Mouse (Mus musculus) MEL (cell line): ENCODE measurements around the gene Ppp1r35. TPM values are rescaled to one million over a fixed set of nuclear protein-coding genes. Genes with fewer than 3 reads are reported as not detected.

Source experiments
- DNase-seq: peaks from one replicate; pipeline ENCODE4 v3.0.0; 2011; ENCODE audit warnings: low read depth, low spot score
- H3K27ac ChIP-seq: 2 replicates; pipeline ENCODE4 v1.5.1; 2012; ENCODE audit warnings: low read depth, mild to moderate bottlenecking, control low read depth, low read length, moderate library complexity; ENCODE audit not compliant: control insufficient read depth
- H3K27me3 ChIP-seq, 2 experiments: fragments of 150-350 bp in 1 of 2; sonication (generic) in 1 of 2; 2 replicates each; pipeline ENCODE4 v1.6.1; 2012; ENCODE audit warnings: low read length in 2 of 2, mild to moderate bottlenecking in 2 of 2, improper control_type of control experiment in 1 of 2, moderate library complexity in 1 of 2; ENCODE audit not compliant: insufficient read depth in 2 of 2, control insufficient read depth in 1 of 2
- H3K36me3 ChIP-seq, 2 experiments: 2 replicates each; pipeline ENCODE4 v1.6.1; 2012 to 2014; ENCODE audit warnings: low read length in 2 of 2, improper control_type of control experiment in 1 of 2, inconsistent platforms in 1 of 2, mild to moderate bottlenecking in 1 of 2; ENCODE audit not compliant: insufficient read depth in 2 of 2, control insufficient read depth in 1 of 2
- H3K4me1 ChIP-seq, 2 experiments: fragments of 150-350 bp in 1 of 2; sonication (generic) in 1 of 2; 2 replicates each; pipeline ENCODE4 v1.6.1; 2012; ENCODE audit warnings: low read length in 2 of 2, improper control_type of control experiment in 1 of 2, mild to moderate bottlenecking in 1 of 2; ENCODE audit not compliant: insufficient read depth in 2 of 2, control insufficient read depth in 1 of 2
- H3K4me3 ChIP-seq, 2 experiments: fragments of 150-350 bp in 1 of 2; sonication (generic) in 1 of 2; 2 replicates each; pipeline ENCODE4 v1.5.1; 2012; ENCODE audit warnings: low read depth in 2 of 2, low read length in 2 of 2, mild to moderate bottlenecking in 2 of 2, moderate library complexity in 2 of 2, control low read depth in 1 of 2, improper control_type of control experiment in 1 of 2; ENCODE audit not compliant: control insufficient read depth in 1 of 2, insufficient read depth in 1 of 2
- H3K79me2 ChIP-seq: 2 replicates; pipeline ENCODE4 v1.6.1; 2012; ENCODE audit warnings: mild to moderate bottlenecking, low read length, moderate library complexity; ENCODE audit not compliant: control insufficient read depth, poor library complexity, insufficient read depth
- H3K9ac ChIP-seq: 2 replicates; pipeline ENCODE4 v1.6.1; 2012; ENCODE audit warnings: low read depth, mild to moderate bottlenecking, control low read depth, low read length, moderate library complexity; ENCODE audit not compliant: control insufficient read depth, poor library complexity, severe bottlenecking
- H3K9me3 ChIP-seq: fragments of 150-350 bp; sonication (generic); replicated peaks from 2 replicates; pipeline ENCODE4 v1.6.1; 2012; ENCODE audit warnings: mild to moderate bottlenecking, low read length, improper control_type of control experiment, moderate library complexity; ENCODE audit not compliant: insufficient read depth
- BHLHE40 ChIP-seq: IDR thresholded peaks from 2 replicates; pipeline ENCODE4 v1.6.1; 2012; ENCODE audit warnings: low read depth, mild to moderate bottlenecking, inconsistent platforms, low read length, improper control_type of control experiment, borderline replicate concordance
- CHD1 ChIP-seq: IDR thresholded peaks from 2 replicates; pipeline ENCODE4 v1.6.1; 2012; ENCODE audit warnings: low read depth, mild to moderate bottlenecking, inconsistent platforms, low read length, improper control_type of control experiment
- CTCF ChIP-seq, 3 experiments: IDR thresholded peaks in 2 of 3; conservative IDR thresholded peaks in 1 of 3; 2 replicates each; pipeline ENCODE4 v1.5.1; 2011 to 2012; ENCODE audit warnings: low read length in 3 of 3, low read depth in 2 of 3, mild to moderate bottlenecking in 2 of 3, improper control_type of control experiment in 1 of 3, inconsistent platforms in 1 of 3, mixed read lengths in 1 of 3, moderate library complexity in 1 of 3; ENCODE audit not compliant: control insufficient read depth in 1 of 3, insufficient read depth in 1 of 3, poor library complexity in 1 of 3, severe bottlenecking in 1 of 3
- E2F4 ChIP-seq: IDR thresholded peaks from 2 replicates; pipeline ENCODE4 v1.6.1; 2011; ENCODE audit warnings: low read depth, low read length, improper control_type of control experiment, borderline replicate concordance
- ELF1 ChIP-seq: IDR thresholded peaks from 2 replicates; pipeline ENCODE4 v1.6.1; 2014; ENCODE audit warnings: low read depth, mild to moderate bottlenecking, inconsistent platforms, low read length, improper control_type of control experiment, moderate library complexity
- EP300 ChIP-seq, 2 experiments: IDR thresholded peaks; 2 replicates each; pipeline ENCODE4 v1.6.1; 2011; ENCODE audit warnings: improper control_type of control experiment in 2 of 2, low read length in 2 of 2, low read depth in 1 of 2, mild to moderate bottlenecking in 1 of 2
- ETS1 ChIP-seq: IDR thresholded peaks from 2 replicates; pipeline ENCODE4 v1.6.1; 2012; ENCODE audit warnings: low read depth, mild to moderate bottlenecking, inconsistent platforms, low read length, improper control_type of control experiment, moderate library complexity
- GABPA ChIP-seq: IDR thresholded peaks from 2 replicates; pipeline ENCODE4 v1.6.1; 2012; ENCODE audit warnings: low read depth, mild to moderate bottlenecking, inconsistent platforms, low read length, improper control_type of control experiment, moderate library complexity
- GATA1 ChIP-seq: IDR thresholded peaks from 2 replicates; pipeline ENCODE4 v1.6.1; 2011; ENCODE audit warnings: low read depth, low read length, improper control_type of control experiment
- HCFC1 ChIP-seq: IDR thresholded peaks from 2 replicates; pipeline ENCODE4 v1.6.1; 2012; ENCODE audit warnings: low read depth, mild to moderate bottlenecking, inconsistent platforms, low read length, improper control_type of control experiment, moderate library complexity
- JUND ChIP-seq: IDR thresholded peaks from 2 replicates; pipeline ENCODE4 v1.6.1; 2011; ENCODE audit warnings: low read depth, mild to moderate bottlenecking, improper control_type of control experiment, low read length
- KAT2A ChIP-seq: conservative IDR thresholded peaks from 2 replicates; pipeline ENCODE4 v1.6.1; 2012; ENCODE audit warnings: low read depth, low read length, improper control_type of control experiment, inconsistent platforms
- MAFK ChIP-seq: IDR thresholded peaks from 2 replicates; pipeline ENCODE4 v1.6.1; 2011; ENCODE audit warnings: low read depth, mild to moderate bottlenecking, low read length, improper control_type of control experiment, borderline replicate concordance
- MEF2A ChIP-seq: IDR thresholded peaks from 2 replicates; pipeline ENCODE4 v1.6.1; 2014; ENCODE audit warnings: low read depth, mild to moderate bottlenecking, inconsistent platforms, low read length, improper control_type of control experiment; ENCODE audit not compliant: poor library complexity, insufficient replicate concordance, severe bottlenecking; ENCODE audit errors: extremely low read depth
- MYB ChIP-seq: IDR thresholded peaks from 2 replicates; pipeline ENCODE4 v1.6.1; 2011; ENCODE audit warnings: mild to moderate bottlenecking, low read depth, low read length, improper control_type of control experiment
- NELFE ChIP-seq: IDR thresholded peaks from 2 replicates; pipeline ENCODE4 v1.6.1; 2011; ENCODE audit warnings: low read depth, low read length, improper control_type of control experiment
- POLR2AphosphoS5 ChIP-seq: IDR thresholded peaks from 2 replicates; pipeline ENCODE4 v1.6.1; 2012; ENCODE audit warnings: low read depth, borderline replicate concordance, mild to moderate bottlenecking, inconsistent platforms, low read length, moderate library complexity, mixed read lengths
- RAD21 ChIP-seq: IDR thresholded peaks from 2 replicates; pipeline ENCODE4 v1.6.1; 2011; ENCODE audit warnings: mild to moderate bottlenecking, low read depth, low read length, improper control_type of control experiment
- RCOR1 ChIP-seq: IDR thresholded peaks from 2 replicates; pipeline ENCODE4 v1.6.1; 2012; ENCODE audit warnings: low read depth, mild to moderate bottlenecking, inconsistent platforms, low read length, improper control_type of control experiment
- SMC3 ChIP-seq: IDR thresholded peaks from 2 replicates; pipeline ENCODE4 v1.6.1; 2011; ENCODE audit warnings: low read depth, low read length, improper control_type of control experiment
- TAL1 ChIP-seq: IDR thresholded peaks from 2 replicates; pipeline ENCODE4 v1.6.1; 2012; ENCODE audit warnings: mild to moderate bottlenecking, inconsistent platforms, low read length, moderate library complexity, mixed read lengths
- TCF12 ChIP-seq: IDR thresholded peaks from 2 replicates; pipeline ENCODE4 v1.6.1; 2014; ENCODE audit warnings: low read depth, mild to moderate bottlenecking, inconsistent platforms, low read length, improper control_type of control experiment, moderate library complexity
- UBTF ChIP-seq: IDR thresholded peaks from 2 replicates; pipeline ENCODE4 v1.6.1; 2012; ENCODE audit warnings: low read depth, mild to moderate bottlenecking, inconsistent platforms, low read length, improper control_type of control experiment, moderate library complexity, borderline replicate concordance; ENCODE audit not compliant: insufficient read depth
- USF1 ChIP-seq: IDR thresholded peaks from 2 replicates; pipeline ENCODE4 v1.6.1; 2014; ENCODE audit warnings: low read depth, mild to moderate bottlenecking, inconsistent platforms, low read length, improper control_type of control experiment, moderate library complexity
- USF2 ChIP-seq, 2 experiments: IDR thresholded peaks; 2 replicates each; pipeline ENCODE4 v1.6.1; 2011 to 2012; ENCODE audit warnings: improper control_type of control experiment in 2 of 2, low read length in 2 of 2, borderline replicate concordance in 1 of 2, inconsistent platforms in 1 of 2, low read depth in 1 of 2, mild to moderate bottlenecking in 1 of 2; ENCODE audit not compliant: insufficient read depth in 1 of 2
- ZC3H11A ChIP-seq: IDR thresholded peaks from 2 replicates; pipeline ENCODE4 v1.6.1; 2012; ENCODE audit warnings: low read depth, mild to moderate bottlenecking, inconsistent platforms, low read length, improper control_type of control experiment
- ZKSCAN1 ChIP-seq: IDR thresholded peaks from 2 replicates; pipeline ENCODE4 v1.6.1; 2012; ENCODE audit warnings: low read depth, mild to moderate bottlenecking, inconsistent platforms, low read length, improper control_type of control experiment, moderate library complexity
- ZMIZ1 ChIP-seq: IDR thresholded peaks from 2 replicates; pipeline ENCODE4 v1.6.1; 2012; ENCODE audit warnings: low read depth, mild to moderate bottlenecking, inconsistent platforms, low read length, improper control_type of control experiment, moderate library complexity
- polyA plus RNA-seq, 2 experiments: library from polyadenylated mRNA; stranded (reverse) in 1 of 2; unstranded in 1 of 2; fragments of >175 nt in 1 of 2; fragments of >200 nt in 1 of 2; gene quantifications; 2 replicates each; pipeline versions ENCODE4 v1.2.1 to v1.2.4; 2012; ENCODE audit warnings: low replicate concordance in 2 of 2, low read depth in 1 of 2; ENCODE audit not compliant: insufficient read length in 2 of 2, insufficient read depth in 1 of 2, missing spikeins in 1 of 2
- total RNA-seq: library from RNA; depleted of rRNA; stranded (reverse); fragments of 300-350 nt; gene quantifications from 2 replicates; pipeline ENCODE4 v1.2.3, GENCODE M21; 2012

Ppp1r35 gene
- total and polyA plus RNA-seq, 3 experiments = 35.0 to 46.2 TPM; not detected in 1

DNA sequence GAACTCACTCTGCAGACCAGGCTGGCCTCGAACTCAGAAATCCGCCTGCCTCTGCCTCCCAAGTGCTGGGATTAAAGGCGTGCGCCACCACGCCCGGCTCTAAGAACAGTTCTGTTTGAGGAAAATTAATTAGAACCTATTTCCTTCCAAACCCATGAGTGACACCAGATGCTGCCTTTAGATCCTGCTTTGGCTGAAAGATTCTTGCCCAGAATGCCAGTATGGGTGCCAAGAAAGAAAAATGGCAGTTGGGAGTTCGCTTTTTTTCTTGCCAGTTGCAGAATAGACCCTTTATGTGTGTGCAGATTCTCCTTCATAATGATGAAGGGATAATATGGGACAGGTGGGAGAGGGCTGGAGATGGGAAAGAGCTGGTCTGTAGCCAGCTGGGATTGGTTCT lies 34.5 kb upstream of the Ppp1r35 start:
- Histone ChIP-seq H3K79me2 (peaks cover 31% of the 10 kb centered on the region), H3K36me3 (peaks cover 0 to 14% of the 10 kb centered on the region in 2 experiments; a peak in 2 of 4 replicates), H3K4me3 (no peak overlapping the region), H3K27me3 (no peaks in the 10 kb centered on the region), H3K4me1 (peaks cover 3 to 21% of the 10 kb centered on the region in 2 experiments; a peak in 3 of 4 replicates), H3K9me3 (no peaks in the 10 kb centered on the region), H3K27ac (no peak overlapping the region), H3K9ac (no peak overlapping the region)
- DNase-seq = no peak
- TF ChIP-seq UBTF (no peak), MAFK (no peak)
- TF ChIP-seq, all 39 proteins: peak for 0

DNA sequence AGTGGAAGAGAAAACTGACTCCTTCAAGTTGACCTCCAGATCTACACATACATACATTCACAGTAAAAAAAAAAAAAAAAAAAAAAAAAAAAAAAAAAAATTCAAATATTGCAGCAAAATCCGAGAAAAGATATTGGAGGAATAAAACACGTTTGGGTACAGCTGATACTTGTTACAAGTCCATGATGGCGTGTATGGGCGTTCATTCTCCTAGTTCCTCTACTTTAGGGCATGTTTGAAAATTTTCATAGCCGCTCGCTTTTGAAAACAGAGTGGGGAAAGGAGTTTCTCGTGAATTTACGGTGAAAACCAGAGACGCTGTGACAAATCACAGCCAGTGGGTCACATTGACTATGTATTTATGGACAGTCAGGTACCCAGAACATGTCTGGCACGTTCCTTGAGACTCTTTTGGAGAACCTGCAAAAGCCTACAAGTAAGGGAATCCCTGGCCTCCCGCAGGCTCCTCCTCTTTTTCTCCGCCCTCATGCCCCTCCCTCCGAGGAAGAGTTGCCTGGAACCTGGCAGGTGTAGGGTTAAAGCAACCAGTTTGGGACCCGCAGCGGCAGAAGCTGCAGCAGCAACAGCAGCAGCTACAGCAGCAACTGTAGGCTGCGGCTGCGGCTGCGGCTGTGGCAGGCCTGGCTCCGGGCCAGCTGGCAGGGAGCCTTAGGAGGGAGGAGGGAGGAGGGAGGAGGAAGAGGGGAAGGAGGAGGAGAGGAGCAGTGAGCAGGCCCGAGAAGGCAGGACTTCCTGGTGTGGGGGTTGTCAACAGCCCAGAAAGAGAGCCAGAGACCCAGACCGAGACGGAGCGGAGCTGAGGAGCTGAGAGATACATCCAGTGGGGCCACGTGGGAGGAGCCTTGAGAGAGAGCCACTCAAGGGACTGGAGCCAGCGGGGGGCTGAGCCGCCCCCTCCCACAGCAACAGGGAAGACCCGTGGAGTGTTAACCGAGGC lies 33.2 kb upstream of the Ppp1r35 start, which contains the start of gene Tsc22d4:
TSS of gene Tsc22d4 (plus strand) at position 517 of the 958 bp plus-strand sequence.
- DNase-seq = peak; percentile 98
- no peak for TF ChIP-seq POLR2AphosphoS5
- peak; percentile 82 for TF ChIP-seq ZMIZ1
- TF ChIP-seq USF2 (IDR thresholded peaks at IDR 0.05; ENCODE audit: borderline replicate concordance in 1 of 2, insufficient read depth in 1 of 2, low read depth in 1 of 2, low read length in 2 of 2) = no peak
- TF ChIP-seq HCFC1 = peak; percentile 71
- peak; percentile 82 for TF ChIP-seq NELFE
- TF ChIP-seq BHLHE40 = peak; percentile 28; the same call in 1 of the 2 replicates
- peak; percentile 84 for TF ChIP-seq USF1
- peak; percentile 91 for TF ChIP-seq ETS1
- TF ChIP-seq E2F4 = no peak
- no peak for TF ChIP-seq CHD1
- TF ChIP-seq ZKSCAN1 = no peak
- TF ChIP-seq JUND = no peak
- TF ChIP-seq UBTF = no peak
- no peak for TF ChIP-seq TAL1
- no peak for TF ChIP-seq GABPA
- 0 out of 2 replicates have a peak, but pooled peaks have one; percentile 11 for TF ChIP-seq MEF2A
- no peak for TF ChIP-seq CTCF (IDR thresholded peaks at IDR 0.05 in 2 of 3, conservative IDR thresholded peaks at IDR 0.05 in 1 of 3; ENCODE audit: control insufficient read depth in 1 of 3, insufficient read depth in 1 of 3, low read depth in 2 of 3, low read length in 3 of 3, poor library complexity in 1 of 3, severe bottlenecking in 1 of 3)
- TF ChIP-seq ELF1 = peak; percentile 95
- TF ChIP-seq KAT2A = no peak; the same call in 1 of the 2 replicates
- no peak for TF ChIP-seq ZC3H11A
- peak; percentile 69 for TF ChIP-seq TCF12
- TF ChIP-seq EP300 (IDR thresholded peaks at IDR 0.05; ENCODE audit: low read depth in 1 of 2, low read length in 2 of 2) = peak; percentile 41 to 82
- no peak for TF ChIP-seq GATA1
- peak; percentile 40; the same call in 1 of the 2 replicates for TF ChIP-seq RCOR1
- no peak for TF ChIP-seq RAD21
- TF ChIP-seq MYB = no peak
- TF ChIP-seq SMC3 = no peak

More for the DNA sequence above, 33.2 kb upstream of the Ppp1r35 start, which contains the start of gene Tsc22d4:
- peak within 1 kb of the TSS; percentile 99 for H3K27ac ChIP-seq
- H3K79me2 ChIP-seq = peaks cover 33% of the 10 kb centered on the region
- peaks cover 0 to 19% of the 10 kb centered on the region in 2 experiments; a peak in 2 of 4 replicates for H3K36me3 ChIP-seq
- peak within 1 kb of the TSS; percentile 96 for H3K9ac ChIP-seq
- H3K9me3 ChIP-seq = no peaks in the 10 kb centered on the region
- no peaks in the 10 kb centered on the region for H3K27me3 ChIP-seq
- H3K4me1 ChIP-seq = peaks cover 3 to 23% of the 10 kb centered on the region in 2 experiments; a peak in 3 of 4 replicates
- H3K4me3 ChIP-seq = peak within 1 kb of the TSS; percentile 60 to 93
